Mouse (Mus musculus) embryonic facial prominence, embryonic 14.5 days (tissue): ENCODE measurements at regions not wholly inside any gene's neighbourhood (a gene's known extent, or its start where the extent isn't known, plus 50 kb on each side); places are given as distances from the start of the nearest gene placed in this dataset.

Experiments
- ATAC-seq: fragments of 200-750 bp; cut with Nextera tagmentation; 2 replicates; pipeline ENCODE4 v1.8.0; 2017; ENCODE audit warnings: low read depth, moderate number of reproducible peaks, moderate TSS enrichment
- DNase-seq: peaks from one replicate; pipeline ENCODE4 v3.0.0-alpha.2; 2015; ENCODE audit warnings: low spot score
- H3K27ac ChIP-seq: fragments of 300-500 bp; sonication (generic); replicated peaks from 2 replicates; pipeline ENCODE4 v1.5.1; 2014; ENCODE audit warnings: low read depth, mild to moderate bottlenecking, low read length, moderate library complexity
- H3K27me3 ChIP-seq: fragments of 300-500 bp; sonication (generic); replicated peaks from 2 replicates; pipeline ENCODE4 v1.6.1; 2014; ENCODE audit warnings: low read length; ENCODE audit not compliant: control insufficient read depth, insufficient read depth
- H3K36me3 ChIP-seq: fragments of 300-500 bp; sonication (generic); 2 replicates; pipeline ENCODE4 v1.6.1; 2014; ENCODE audit warnings: low read length, mixed read lengths; ENCODE audit not compliant: control insufficient read depth, insufficient read depth
- H3K4me1 ChIP-seq: fragments of 300-500 bp; sonication (generic); 2 replicates; pipeline ENCODE4 v1.6.1; 2014; ENCODE audit warnings: antibody characterized with exemption, low read length; ENCODE audit not compliant: control insufficient read depth, insufficient read depth
- H3K4me2 ChIP-seq: fragments of 300-500 bp; sonication (generic); 2 replicates; pipeline ENCODE4 v1.6.1; 2014; ENCODE audit warnings: low read depth, mild to moderate bottlenecking, low read length, moderate library complexity, mixed read lengths
- H3K4me3 ChIP-seq: fragments of 300-500 bp; sonication (generic); 2 replicates; pipeline ENCODE4 v1.5.1; 2014; ENCODE audit warnings: low read depth, mild to moderate bottlenecking, low read length
- H3K9ac ChIP-seq: fragments of 300-500 bp; sonication (generic); 2 replicates; pipeline ENCODE4 v1.6.1; 2014; ENCODE audit warnings: low read depth, mild to moderate bottlenecking, low read length, moderate library complexity, mixed read lengths
- H3K9me3 ChIP-seq: fragments of 300-500 bp; sonication (generic); 2 replicates; pipeline ENCODE4 v1.6.1; 2016; ENCODE audit warnings: low read length; ENCODE audit not compliant: control insufficient read depth
- WGBS: fragments of 180-500 bp; shearing (Covaris S2); extraction: QIAGEN DNeasy Blood & Tissue Kit; methylation state at CpG from one replicate; pipeline ENCODE4 v1.1.7; 2014; 5-methylcytosine and 5-hydroxymethylcytosine counted together

DNA sequence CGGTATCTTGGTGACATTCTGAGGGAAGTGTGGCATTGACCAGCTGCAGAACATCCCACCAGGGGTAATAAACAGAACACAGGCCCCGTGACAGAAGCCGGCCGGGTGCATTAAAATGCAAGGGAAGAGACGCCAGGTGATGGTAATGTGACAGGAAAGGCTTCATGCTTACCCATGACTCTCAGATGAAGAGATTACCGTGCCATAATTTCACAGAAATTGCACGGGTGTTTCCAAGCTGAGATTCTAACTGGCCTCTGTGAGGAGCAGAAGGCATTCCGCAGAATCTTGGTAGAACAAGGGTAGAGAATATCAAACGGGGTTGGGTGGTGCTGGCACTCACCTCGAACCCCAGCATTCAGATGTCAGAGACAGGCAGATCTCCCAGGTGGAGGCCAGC, 362.4 kb upstream of the 3110018I06Rik start:
- no peak overlapping the region for H3K4me2 ChIP-seq
- no peak overlapping the region for H3K4me3 ChIP-seq
- H3K4me1 ChIP-seq = no peaks in the 10 kb centered on the region
- no peak for ATAC-seq
- H3K36me3 ChIP-seq = no peaks in the 10 kb centered on the region
- H3K9me3 ChIP-seq = no peaks in the 10 kb centered on the region
- no peak for DNase-seq
- no peak overlapping the region for H3K9ac ChIP-seq
- H3K27ac ChIP-seq = no peak overlapping the region
- WGBS = 82% methylated on average over 10 of the region's 10 CpGs
- no peaks in the 10 kb centered on the region for H3K27me3 ChIP-seq

DNA sequence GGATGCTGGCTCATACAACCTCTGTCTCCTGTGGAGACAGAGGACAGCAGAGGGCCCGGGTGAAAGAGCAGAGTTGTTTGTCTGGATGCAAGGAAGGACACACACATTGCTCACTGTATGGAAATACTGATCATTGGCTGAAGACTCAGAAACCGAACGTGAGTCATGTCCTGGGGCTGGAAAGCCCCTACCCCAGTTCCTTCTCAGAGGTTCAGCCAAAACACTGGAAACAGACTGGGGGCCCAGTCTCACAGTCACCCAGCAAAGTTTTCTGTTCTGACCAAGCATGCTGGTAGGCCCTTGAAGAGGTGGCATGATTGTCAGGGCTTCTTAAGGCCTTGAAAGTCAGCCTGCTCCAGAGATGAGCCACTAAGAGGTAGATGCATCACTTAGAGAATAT, 360.8 kb upstream of the 3110018I06Rik start:
- Histone ChIP-seq H3K4me1 (no peaks in the 10 kb centered on the region), H3K36me3 (no peaks in the 10 kb centered on the region), H3K4me2 (no peak overlapping the region), H3K27ac (no peak overlapping the region), H3K4me3 (no peak overlapping the region), H3K27me3 (no peaks in the 10 kb centered on the region), H3K9ac (no peak overlapping the region), H3K9me3 (no peaks in the 10 kb centered on the region)
- ATAC-seq (no peak), DNase-seq (no peak)
- WGBS = 76% methylated on average over 3 of the region's 3 CpGs

DNA sequence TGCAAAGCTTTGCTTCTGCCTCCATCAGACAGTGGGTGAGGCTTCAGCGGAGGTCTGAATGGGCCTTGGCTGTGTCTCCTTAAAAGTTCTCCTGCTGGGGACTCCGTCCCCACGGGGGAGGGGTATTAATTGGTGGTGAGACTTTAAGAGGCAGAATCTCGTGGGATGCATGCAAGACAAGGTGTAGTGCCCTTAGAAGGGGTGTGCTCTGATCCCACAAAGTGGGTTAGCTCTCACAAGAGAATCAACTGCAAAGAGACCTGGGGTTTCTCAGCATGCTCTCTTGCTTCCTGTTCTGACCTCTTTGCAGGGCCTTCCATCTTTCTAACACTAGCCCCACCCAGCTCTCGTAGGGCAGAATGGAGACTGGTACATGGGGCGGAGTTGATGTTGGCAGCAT, 359.2 kb upstream of the 3110018I06Rik start:
- Histone ChIP-seq H3K27ac (no peak overlapping the region), H3K4me2 (no peak overlapping the region), H3K27me3 (no peaks in the 10 kb centered on the region), H3K36me3 (no peaks in the 10 kb centered on the region), H3K9ac (no peak overlapping the region), H3K4me1 (no peaks in the 10 kb centered on the region), H3K4me3 (no peak overlapping the region), H3K9me3 (no peaks in the 10 kb centered on the region)
- 72% methylated on average over 6 of the region's 6 CpGs for WGBS
- DNase-seq (no peak), ATAC-seq (no peak)

DNA sequence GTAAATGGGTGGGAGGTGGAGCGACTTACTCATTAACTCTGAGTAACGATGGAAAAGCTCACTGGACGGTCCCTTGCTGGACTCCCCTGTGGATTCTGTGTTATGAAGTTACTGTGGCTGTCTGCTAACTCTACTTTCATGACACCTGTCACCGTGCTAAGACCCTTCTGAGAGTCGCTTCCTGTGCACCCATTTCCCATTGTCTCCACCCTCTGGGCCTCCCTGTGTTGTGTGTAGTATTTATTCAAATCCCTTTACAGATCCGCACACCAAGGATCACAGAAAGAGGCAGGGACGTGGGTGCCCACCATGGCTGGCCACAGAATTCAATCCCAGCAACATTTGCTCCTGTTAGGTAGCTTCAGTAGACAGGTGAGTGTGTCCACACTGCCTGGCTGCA, 357.1 kb upstream of the 3110018I06Rik start:
- 80% methylated on average over 7 of the region's 7 CpGs for WGBS
- H3K4me2 ChIP-seq = no peak overlapping the region
- no peak for DNase-seq
- no peak overlapping the region for H3K9ac ChIP-seq
- H3K4me1 ChIP-seq = no peaks in the 10 kb centered on the region
- H3K36me3 ChIP-seq = no peaks in the 10 kb centered on the region
- no peak overlapping the region for H3K27ac ChIP-seq
- H3K27me3 ChIP-seq = no peaks in the 10 kb centered on the region
- ATAC-seq = no peak
- H3K9me3 ChIP-seq = no peaks in the 10 kb centered on the region
- no peak overlapping the region for H3K4me3 ChIP-seq

DNA sequence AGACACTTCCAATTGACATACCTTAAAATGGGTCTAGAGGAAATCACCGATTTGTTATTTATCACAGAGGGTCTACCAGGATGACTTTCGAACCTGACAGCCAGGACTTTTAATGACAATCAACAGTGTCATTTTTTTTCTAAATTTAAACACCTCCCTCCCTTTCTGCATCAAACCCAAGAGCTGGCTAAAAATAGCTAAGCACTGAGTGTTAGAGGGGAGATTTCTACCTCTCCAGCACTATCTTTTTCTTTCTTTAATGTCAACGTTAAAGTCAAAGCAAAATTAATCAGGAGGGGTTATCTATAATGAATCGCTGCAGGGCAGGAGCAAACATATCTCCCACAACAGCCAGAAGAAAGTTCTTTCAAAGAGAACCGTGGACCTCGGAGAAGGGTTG, 356.6 kb upstream of the 3110018I06Rik start:
- ATAC-seq = no peak
- 85% methylated on average over 6 of the region's 6 CpGs for WGBS

DNA sequence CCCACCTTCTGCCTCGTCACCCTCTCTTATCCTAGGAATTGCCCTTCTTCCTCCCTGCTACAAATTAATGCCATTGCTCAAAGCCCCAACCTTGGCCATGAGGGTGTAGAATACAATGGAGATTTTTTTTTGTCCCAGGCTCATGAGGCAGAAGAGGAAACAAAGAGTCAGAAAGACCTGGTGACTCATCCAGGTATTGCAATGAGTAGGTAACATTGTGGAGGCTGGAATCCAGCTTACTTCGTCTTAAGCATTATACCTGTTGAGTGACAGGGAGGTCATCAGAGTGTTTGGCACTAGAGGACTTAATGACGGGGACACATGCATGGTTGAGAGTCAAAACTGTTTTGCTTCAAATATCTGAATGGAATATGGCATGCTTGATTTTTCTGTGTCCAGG, 355.9 kb upstream of the 3110018I06Rik start:
- ATAC-seq (no peak), DNase-seq (no peak)
- 76% methylated on average over 3 of the region's 3 CpGs for WGBS
- no peaks in the 10 kb centered on the region for H3K4me1 ChIP-seq
- H3K27me3 ChIP-seq = no peaks in the 10 kb centered on the region
- H3K27ac ChIP-seq = no peak overlapping the region
- no peak overlapping the region for H3K4me3 ChIP-seq
- no peaks in the 10 kb centered on the region for H3K36me3 ChIP-seq
- no peak overlapping the region for H3K4me2 ChIP-seq
- H3K9ac ChIP-seq = no peak overlapping the region
- no peaks in the 10 kb centered on the region for H3K9me3 ChIP-seq

More for the DNA sequence above, 356.6 kb upstream of the 3110018I06Rik start:
- H3K9me3 ChIP-seq = no peaks in the 10 kb centered on the region
- no peak for DNase-seq
- H3K27ac ChIP-seq = no peak overlapping the region
- no peaks in the 10 kb centered on the region for H3K27me3 ChIP-seq
- no peak overlapping the region for H3K4me2 ChIP-seq
- no peak overlapping the region for H3K4me3 ChIP-seq
- H3K9ac ChIP-seq = no peak overlapping the region
- no peaks in the 10 kb centered on the region for H3K36me3 ChIP-seq
- no peaks in the 10 kb centered on the region for H3K4me1 ChIP-seq

DNA sequence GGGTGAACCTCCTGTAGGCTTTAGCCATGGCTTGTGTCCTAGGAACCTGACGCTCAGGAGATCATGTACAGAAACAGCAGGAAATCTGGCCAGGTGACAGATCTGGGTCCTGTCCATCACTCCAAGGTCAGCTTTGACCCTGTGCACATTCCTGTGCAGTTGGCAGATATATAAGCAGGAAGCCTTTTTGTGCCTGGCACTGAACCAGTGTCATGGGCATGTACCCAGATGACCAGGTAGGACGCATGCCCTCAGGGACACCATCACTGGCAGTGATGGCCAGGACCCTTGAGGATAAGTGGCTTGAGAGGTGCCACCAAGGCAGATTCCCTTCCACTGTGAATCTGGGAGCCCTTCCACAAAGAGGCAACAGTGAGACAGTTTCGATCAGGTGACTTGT, 354.1 kb upstream of the 3110018I06Rik start:
- no peaks in the 10 kb centered on the region for H3K4me1 ChIP-seq
- WGBS = 88% methylated on average over 3 of the region's 3 CpGs
- H3K9ac ChIP-seq = no peak overlapping the region
- H3K4me2 ChIP-seq = no peak overlapping the region
- DNase-seq = no peak
- H3K4me3 ChIP-seq = no peak overlapping the region
- no peak overlapping the region for H3K27ac ChIP-seq
- no peaks in the 10 kb centered on the region for H3K9me3 ChIP-seq
- H3K36me3 ChIP-seq = no peaks in the 10 kb centered on the region
- no peak for ATAC-seq
- H3K27me3 ChIP-seq = no peaks in the 10 kb centered on the region

DNA sequence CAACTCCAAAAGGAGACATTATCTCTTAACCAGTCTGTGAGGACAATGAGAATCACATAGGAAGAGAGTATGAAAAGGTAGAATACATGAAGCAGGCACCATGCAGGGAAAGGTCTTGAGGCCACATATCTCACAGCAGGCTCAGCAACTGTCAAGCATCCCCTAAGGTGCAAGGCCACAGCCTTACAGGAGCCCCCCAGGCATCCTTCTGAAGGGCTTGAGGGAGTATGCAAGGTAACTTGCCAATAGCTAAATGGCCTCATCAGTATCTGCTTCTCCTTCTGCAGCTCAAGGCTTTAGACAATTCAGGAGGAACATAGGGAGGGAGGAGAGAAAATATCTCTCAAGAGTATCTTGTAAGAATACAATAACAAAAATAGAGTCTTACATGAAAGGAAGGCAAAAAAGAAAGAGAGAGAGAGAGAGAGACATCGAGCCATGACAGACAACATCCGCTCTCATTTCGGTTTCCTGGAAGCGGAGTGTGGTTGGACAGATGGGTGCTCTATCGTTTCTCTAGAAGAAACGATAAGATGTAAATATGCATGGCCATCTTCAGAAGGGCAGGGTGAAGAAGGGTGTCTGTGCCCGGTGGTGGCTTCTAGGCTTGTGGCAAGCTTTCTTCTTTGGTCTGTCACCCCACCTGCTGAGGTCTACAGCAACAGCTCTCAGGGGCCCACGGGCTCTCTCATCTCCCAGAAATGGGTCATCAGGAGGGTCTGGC, 349.6 kb upstream of the 3110018I06Rik start:
- Histone ChIP-seq H3K4me3 (no peak overlapping the region), H3K4me2 (no peak overlapping the region), H3K27ac (no peak overlapping the region), H3K9me3 (no peaks in the 10 kb centered on the region), H3K27me3 (no peaks in the 10 kb centered on the region), H3K9ac (no peak overlapping the region), H3K4me1 (no peaks in the 10 kb centered on the region), H3K36me3 (no peaks in the 10 kb centered on the region)
- WGBS = 91% methylated on average over 8 of the region's 8 CpGs
- no peak for ATAC-seq
- no peak for DNase-seq

DNA sequence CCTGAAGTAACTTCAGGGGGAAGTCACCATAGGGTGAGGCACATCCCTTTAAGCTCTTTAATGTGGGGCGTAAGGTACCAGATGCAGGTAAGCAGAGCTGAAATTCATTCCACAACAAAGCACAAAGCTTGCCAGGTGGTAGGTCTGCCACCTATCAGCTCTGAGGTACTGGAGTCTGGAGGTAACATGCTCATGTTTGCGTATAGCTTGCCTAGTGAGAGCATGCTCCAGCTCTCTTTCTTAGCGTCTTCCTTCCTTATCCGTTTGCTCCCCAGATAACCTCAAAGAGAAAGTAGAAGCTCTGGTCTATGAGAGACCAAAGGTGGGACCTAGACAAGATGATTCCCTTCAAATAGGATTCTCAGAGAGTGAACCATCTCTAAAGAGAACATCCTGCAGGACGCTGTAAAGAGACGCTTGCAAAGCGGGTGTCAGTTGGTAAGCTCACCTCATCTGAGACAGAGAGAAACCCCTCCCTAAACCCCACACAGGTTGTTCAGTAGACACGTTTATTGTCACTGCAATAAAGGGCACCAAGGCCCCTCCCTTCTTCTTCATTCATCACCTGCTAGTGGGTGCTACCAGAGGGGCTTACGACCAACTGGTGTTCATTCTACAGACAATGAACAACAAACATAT, 347.4 kb upstream of the 3110018I06Rik start:
- ATAC-seq (no peak), DNase-seq (no peak)
- H3K27me3 ChIP-seq = no peaks in the 10 kb centered on the region
- no peak overlapping the region for H3K4me3 ChIP-seq
- no peak overlapping the region for H3K27ac ChIP-seq
- H3K4me1 ChIP-seq = no peaks in the 10 kb centered on the region
- no peak overlapping the region for H3K9ac ChIP-seq
- H3K9me3 ChIP-seq = no peaks in the 10 kb centered on the region
- 86% methylated on average over 9 of the region's 9 CpGs for WGBS
- H3K4me2 ChIP-seq = no peak overlapping the region
- H3K36me3 ChIP-seq = no peaks in the 10 kb centered on the region
